Mouse (Mus musculus): Measurements from ENCODE around the gene Larp7.

DNA sequence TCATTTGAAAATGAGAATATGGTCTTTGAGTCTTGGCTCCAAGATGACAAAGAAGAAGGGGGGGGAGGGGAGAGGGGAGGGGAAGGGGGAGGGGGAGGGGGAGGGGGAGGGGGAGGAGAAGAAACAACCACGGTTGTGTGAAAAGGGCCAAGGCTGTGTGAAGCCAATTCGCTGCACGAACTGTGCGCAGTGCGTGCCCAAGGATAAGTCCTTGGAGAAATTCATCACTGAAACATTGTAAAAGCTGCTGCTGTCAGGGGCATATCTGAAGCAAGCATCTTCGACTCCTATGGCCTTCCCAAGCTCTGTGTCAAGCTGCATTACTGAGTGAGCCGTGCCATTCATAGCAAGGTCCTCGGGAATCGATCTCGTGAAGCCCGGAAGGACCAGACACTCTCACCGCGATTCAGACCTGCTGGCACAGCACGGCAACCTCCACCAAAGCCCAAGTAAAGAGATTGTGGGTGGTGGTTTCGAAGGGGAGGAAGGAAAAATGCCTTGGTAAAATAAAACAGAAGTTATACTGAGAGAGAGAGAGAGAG is 40.3 kb downstream of the Larp7 start:
- no peak; the same call in 1 of the 2 replicates for TF ChIP-seq POLR2A (IDR thresholded peaks at IDR 0.05; ENCODE audit: control insufficient read depth, low read depth, low read length)
- no peak for TF ChIP-seq CTCF (IDR thresholded peaks at IDR 0.05; ENCODE audit: control insufficient read depth, insufficient read depth, insufficient replicate concordance, low read depth, low read length)

Data from testis, adult 2 months (tissue).